Mouse (Mus musculus) testis, adult 2 months (tissue): ENCODE measurements around the gene Uckl1. TPM values are rescaled to one million over a fixed set of nuclear protein-coding genes. Genes with fewer than 3 reads are reported as not detected.

Experiments used
- H3K27ac ChIP-seq: fragments of 200-500 bp; 2 replicates; pipeline ENCODE4 v1.5.1; 2012; ENCODE audit warnings: low read depth, low read length; ENCODE audit not compliant: control insufficient read depth, insufficient read depth
- H3K27me3 ChIP-seq: fragments of 200-500 bp; 2 replicates; pipeline ENCODE4 v1.6.1; 2012; ENCODE audit warnings: mild to moderate bottlenecking, low read length, moderate library complexity; ENCODE audit not compliant: control insufficient read depth, insufficient read depth
- H3K36me3 ChIP-seq: fragments of 200-500 bp; 2 replicates; pipeline ENCODE4 v1.6.1; 2012; ENCODE audit warnings: mild to moderate bottlenecking, low read length; ENCODE audit not compliant: control insufficient read depth, insufficient read depth
- H3K4me1 ChIP-seq: fragments of 200-500 bp; 2 replicates; pipeline ENCODE4 v1.6.1; 2012; ENCODE audit warnings: low read length; ENCODE audit not compliant: control insufficient read depth, insufficient read depth
- H3K4me3 ChIP-seq: fragments of 200-500 bp; 2 replicates; pipeline ENCODE4 v1.5.1; 2012; ENCODE audit warnings: low read depth, mild to moderate bottlenecking, low read length, moderate library complexity, mixed read lengths; ENCODE audit not compliant: control insufficient read depth
- CTCF ChIP-seq: fragments of 200-500 bp; IDR thresholded peaks from 2 replicates; pipeline ENCODE4 v1.5.1; 2012; ENCODE audit warnings: low read depth, mild to moderate bottlenecking, inconsistent platforms, low read length, moderate library complexity; ENCODE audit not compliant: control insufficient read depth, insufficient read depth, insufficient replicate concordance
- POLR2A ChIP-seq: fragments of 200-500 bp; IDR thresholded peaks from 2 replicates; pipeline ENCODE4 v1.6.1; 2012; ENCODE audit warnings: low read depth, mild to moderate bottlenecking, inconsistent platforms, low read length, moderate library complexity; ENCODE audit not compliant: control insufficient read depth
- polyA plus RNA-seq: library from polyadenylated mRNA; depleted of rRNA; stranded (reverse); fragments of >200 nt; gene quantifications from 2 replicates; pipeline ENCODE4 v1.2.3, GENCODE M21; 2012; rRNA removed

Uckl1 gene
- polyA plus RNA-seq, 1 experiment: 44.4 TPM

- TF ChIP-seq POLR2A: no peak
- TF ChIP-seq CTCF: no peak
- H3K27me3 ChIP-seq: no peaks in the 10 kb centered on the region
- H3K4me1 ChIP-seq: peaks cover 3% of the 10 kb centered on the region
- no peaks in the 10 kb centered on the region for H3K36me3 ChIP-seq
- H3K27ac ChIP-seq: no peak overlapping the region
- H3K4me3 ChIP-seq: no peak overlapping the region
Observed at GRCm38 (mm10) chr2:181522811-181523210, 61.9 kb downstream of the Uckl1 start.

- H3K4me1 ChIP-seq: peaks cover 3% of the 10 kb centered on the region
- H3K27me3 ChIP-seq: no peaks in the 10 kb centered on the region
- no peak for TF ChIP-seq CTCF
- no peak for TF ChIP-seq POLR2A
- no peak overlapping the region for H3K4me3 ChIP-seq
- peak overlapping the region; percentile 34; the same call in 1 of the 2 replicates for H3K27ac ChIP-seq
- H3K36me3 ChIP-seq: no peaks in the 10 kb centered on the region
Observed at GRCm38 (mm10) chr2:181521491-181521890, 63.2 kb downstream of the Uckl1 start.

- H3K4me1 ChIP-seq: peaks cover 3% of the 10 kb centered on the region
- H3K27me3 ChIP-seq: no peaks in the 10 kb centered on the region
- no peaks in the 10 kb centered on the region; the same call in 1 of the 2 replicates for H3K36me3 ChIP-seq
- peak overlapping the region; percentile 62 for H3K27ac ChIP-seq
- no peak for TF ChIP-seq POLR2A
- TF ChIP-seq CTCF: no peak
- H3K4me3 ChIP-seq: peak overlapping the region; percentile 99
Observed at GRCm38 (mm10) chr2:181520936-181521227, 63.8 kb downstream of the Uckl1 start.

- peak within 1 kb of the TSS; percentile 62 for H3K27ac ChIP-seq
- no peaks in the 10 kb centered on the region for H3K27me3 ChIP-seq
- H3K36me3 ChIP-seq: peaks cover under 1% of the 10 kb centered on the region
- peaks cover 3% of the 10 kb centered on the region for H3K4me1 ChIP-seq
- TF ChIP-seq POLR2A (peak; percentile 84), CTCF (no peak)
- peak within 1 kb of the TSS; percentile 99 for H3K4me3 ChIP-seq
Observed at GRCm38 (mm10) chr2:181520118-181520935, 64.4 kb downstream of the Uckl1 start, which contains the start of gene Dnajc5. Dnajc5 (plus strand) TSS chr2:181520485.

- Histone ChIP-seq H3K4me1 (peaks cover 3% of the 10 kb centered on the region), H3K36me3 (peaks cover 1% of the 10 kb centered on the region), H3K27me3 (no peaks in the 10 kb centered on the region), H3K4me3 (no peak overlapping the region), H3K27ac (no peak overlapping the region)
- TF ChIP-seq CTCF: no peak
- no peak for TF ChIP-seq POLR2A
Observed at GRCm38 (mm10) chr2:181519201-181519600, 65.5 kb downstream of the Uckl1 start.

Other genes with a start within 250 kb of the Uckl1 start
- 15.8 and 16.1 TPM in 2 replicates for gene Zgpat, start 220.0 kb downstream of the Uckl1 start, polyA plus RNA-seq
- 35.9 and 43.2 TPM in 2 replicates for gene Arfrp1, start 219.5 kb downstream of the Uckl1 start, polyA plus RNA-seq
- gene Lime1, start 204.8 kb downstream of the Uckl1 start, polyA plus RNA-seq: 13.9 and 14.6 TPM in 2 replicates
- gene Zbtb46, start 125.5 kb downstream of the Uckl1 start, polyA plus RNA-seq: 8.3 and 10.1 TPM in 2 replicates
- 141 and 146 TPM in 2 replicates for gene Abhd16b, start 91.7 kb downstream of the Uckl1 start, polyA plus RNA-seq
- 17.4 and 17.5 TPM in 2 replicates for gene Tpd52l2, start 87.8 kb downstream of the Uckl1 start, polyA plus RNA-seq
- 16.6 and 19.8 TPM in 2 replicates for gene Dnajc5, start 64.4 kb downstream of the Uckl1 start, polyA plus RNA-seq
- 19.5 and 20.1 TPM in 2 replicates for gene Prpf6, start 7.0 kb upstream of the Uckl1 start, polyA plus RNA-seq
- 83.2 and 90.6 TPM in 2 replicates for gene Zfp512b, start 7.9 kb upstream of the Uckl1 start, polyA plus RNA-seq
- gene Samd10, start 14.3 kb upstream of the Uckl1 start, polyA plus RNA-seq: 61.7 and 61.8 TPM in 2 replicates
- gene Gm29797, start 72.1 kb upstream of the Uckl1 start, polyA plus RNA-seq: 0.16 TPM in 1 of 2 replicates, not detected in the other
- gene Sox18, start 86.7 kb upstream of the Uckl1 start, polyA plus RNA-seq: 5.0 and 5.5 TPM in 2 replicates
- 577 and 632 TPM in 2 replicates for gene Tcea2, start 95.4 kb upstream of the Uckl1 start, polyA plus RNA-seq
- gene Rgs19, start 109.1 kb upstream of the Uckl1 start, polyA plus RNA-seq: 25.7 and 28.2 TPM in 2 replicates
- 409 and 417 TPM in 2 replicates for gene Lkaaear1, start 113.5 kb upstream of the Uckl1 start, polyA plus RNA-seq
- 5.4 and 5.9 TPM in 2 replicates for gene Oprl1, start 130.1 kb upstream of the Uckl1 start, polyA plus RNA-seq
- 2.9 and 5.3 TPM in 2 replicates for gene Myt1, start 178.4 kb upstream of the Uckl1 start, polyA plus RNA-seq